Mouse (Mus musculus): ENCODE results near the gene Gm10600. TPM values are rescaled to one million over a fixed set of nuclear protein-coding genes. Genes with fewer than 3 reads are reported as not detected.
"Not testable (repeated sequence)": the region's sequence is repeated elsewhere in the genome, so short reads cannot be mapped to it uniquely, and the experiment has no call there.

Gene Gm10600
- not detected in 2 replicates for polyA plus RNA-seq (2015; fragmentation: Nextera tagmentation; extraction: Ambion mirVana)

DNA sequence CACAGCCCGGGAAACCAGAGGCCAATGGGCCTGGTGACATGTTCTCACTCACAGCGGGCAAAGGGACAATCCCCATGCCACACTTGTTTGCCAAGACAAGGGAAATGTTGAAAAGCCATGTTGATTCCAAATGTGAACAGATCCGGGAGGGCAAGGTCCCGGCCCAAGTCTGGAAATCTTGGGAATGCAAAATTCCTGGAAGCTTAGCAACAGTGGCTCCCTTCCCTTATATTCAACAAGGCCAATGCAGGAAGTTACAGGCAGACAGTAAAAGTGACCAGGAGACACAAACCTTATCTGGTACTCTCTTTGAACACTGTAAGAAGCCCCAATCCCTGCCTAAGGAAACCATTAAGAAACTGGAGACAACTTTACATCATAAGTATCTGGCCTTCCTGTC is at the start of gene Gm10600:
TSS of gene Gm10600 (plus strand) at position 301 of the 400 bp plus-strand sequence.
- not testable (repeated sequence) for H3K27ac ChIP-seq; ATAC-seq; H3K27me3 ChIP-seq; H3K9me3 ChIP-seq (replicated peaks); H3K36me3 ChIP-seq (ENCODE audit: poor library complexity, severe bottlenecking); H3K4me3 ChIP-seq; H3K4me2 ChIP-seq; H3K4me1 ChIP-seq; H3K9ac ChIP-seq
- no CpG with 5 or more reads among the region's 4 CpGs for WGBS

GRCm38 (mm10) chr4:42255467-42255866 is 15.0 kb downstream of the Gm10600 start, which contains the start of gene Ccl21b:
Gene Ccl21b, plus strand, starts transcription at chr4:42255767.
- not testable (repeated sequence) for H3K9me3 ChIP-seq (replicated peaks); H3K27ac ChIP-seq; H3K4me3 ChIP-seq; H3K27me3 ChIP-seq; ATAC-seq; H3K36me3 ChIP-seq (ENCODE audit: poor library complexity, severe bottlenecking); H3K9ac ChIP-seq; H3K4me2 ChIP-seq; H3K4me1 ChIP-seq
- WGBS, result no CpG with 5 or more reads among the region's 5 CpGs

Other genes with a start within 250 kb of the Gm10600 start
- 0.13 and 0.34 TPM in 2 replicates for gene Gm21093, start 205.9 kb upstream of the Gm10600 start, polyA plus RNA-seq (2015; fragmentation: Nextera tagmentation; extraction: Ambion mirVana)
- not detected in 2 replicates for gene Gm3893, start 149.4 kb upstream of the Gm10600 start, polyA plus RNA-seq (2015; fragmentation: Nextera tagmentation; extraction: Ambion mirVana)
- gene Gm13304, start 125.8 kb upstream of the Gm10600 start, polyA plus RNA-seq (2015; fragmentation: Nextera tagmentation; extraction: Ambion mirVana), result 0.49 TPM in 1 of 2 replicates, not detected in the other
- not detected in 2 replicates for gene Gm13306, start 87.2 kb upstream of the Gm10600 start, polyA plus RNA-seq (2015; fragmentation: Nextera tagmentation; extraction: Ambion mirVana)
- gene Gm13305, start 72.0 kb upstream of the Gm10600 start, polyA plus RNA-seq (2015; fragmentation: Nextera tagmentation; extraction: Ambion mirVana), result 0.50 TPM in 1 of 2 replicates, not detected in the other
- gene Ccl21b, start 15.1 kb downstream of the Gm10600 start, polyA plus RNA-seq (2015; fragmentation: Nextera tagmentation; extraction: Ambion mirVana), result not detected in 2 replicates
- gene Gm21953, start 53.6 kb downstream of the Gm10600 start, polyA plus RNA-seq (2015; fragmentation: Nextera tagmentation; extraction: Ambion mirVana), result not detected in 2 replicates
- 0.19 TPM in 1 of 2 replicates, not detected in the other for gene Fam205a3, start 77.7 kb downstream of the Gm10600 start, polyA plus RNA-seq (2015; fragmentation: Nextera tagmentation; extraction: Ambion mirVana)
- gene Gm21586, start 198.7 kb downstream of the Gm10600 start, polyA plus RNA-seq (2015; fragmentation: Nextera tagmentation; extraction: Ambion mirVana), result not detected in 2 replicates
- gene Gm2163, start 226.1 kb downstream of the Gm10600 start, polyA plus RNA-seq (2015; fragmentation: Nextera tagmentation; extraction: Ambion mirVana), result not detected in 2 replicates

Measured in forebrain, embryonic 13.5 days (tissue).